Mouse (Mus musculus) heart, postnatal 14 days (tissue): ENCODE measurements around the gene March1. TPM values are rescaled to one million over a fixed set of nuclear protein-coding genes. Genes with fewer than 3 reads are reported as not detected.

Experiments
- DNase-seq, 2 experiments: peaks; one replicate each; pipeline ENCODE4 v3.0.0; 2021 to 2022
- intact Hi-C: fragments of 180-260 bp; cut with DNase I; formaldehyde crosslinking; loops from one replicate; pipeline ENCODE4 v1.15.1; 2025
- total RNA-seq, 2 experiments: library from RNA; stranded (reverse); gene quantifications; 2 replicates each; pipeline ENCODE4 v1.2.3; 2021

The March1 gene
- total RNA-seq, 2 experiments from 2014 or later, result 1.2 to 1.3 TPM

DNA sequence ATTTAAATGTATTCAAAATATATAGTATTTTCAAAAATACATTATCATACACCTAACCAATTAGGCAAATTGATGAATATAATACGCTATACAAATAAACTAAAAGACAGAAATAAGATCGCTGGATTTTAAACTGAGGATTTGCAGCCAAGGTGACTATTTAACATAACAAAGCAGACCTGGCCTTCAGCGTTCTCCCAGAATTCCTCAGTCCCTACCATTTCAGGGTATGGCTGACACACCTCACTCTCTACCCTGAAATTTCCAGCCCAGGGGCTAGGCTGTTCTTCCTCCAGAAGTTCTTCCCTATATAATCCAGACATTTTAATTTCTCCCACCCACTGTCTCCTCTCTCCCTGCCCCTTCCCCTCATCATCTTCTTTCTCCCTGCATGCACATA is 870.9 kb downstream of the March1 start:
- intact Hi-C loops, result no loop called here
- no peak for DNase-seq

DNA sequence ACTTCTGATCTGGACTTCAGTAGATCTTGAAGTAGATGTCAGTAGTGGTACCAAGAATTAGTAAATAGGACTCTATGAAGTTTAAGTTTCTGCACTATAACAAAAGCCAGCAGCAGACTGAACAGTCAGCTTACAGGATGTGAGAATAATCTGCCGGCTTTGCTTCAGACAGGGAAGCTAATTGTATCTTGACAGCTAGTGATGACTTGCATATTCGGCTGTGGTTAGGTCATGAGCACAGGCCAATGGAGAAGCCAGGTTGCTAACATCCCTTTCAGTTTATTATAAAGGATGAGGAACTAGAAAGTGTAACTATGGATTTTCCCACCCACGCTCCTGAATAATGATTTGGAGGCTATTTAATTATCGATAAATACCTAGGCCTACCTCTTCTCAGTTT is 872.9 kb downstream of the March1 start:
- intact Hi-C loops, result no loop called here

DNA sequence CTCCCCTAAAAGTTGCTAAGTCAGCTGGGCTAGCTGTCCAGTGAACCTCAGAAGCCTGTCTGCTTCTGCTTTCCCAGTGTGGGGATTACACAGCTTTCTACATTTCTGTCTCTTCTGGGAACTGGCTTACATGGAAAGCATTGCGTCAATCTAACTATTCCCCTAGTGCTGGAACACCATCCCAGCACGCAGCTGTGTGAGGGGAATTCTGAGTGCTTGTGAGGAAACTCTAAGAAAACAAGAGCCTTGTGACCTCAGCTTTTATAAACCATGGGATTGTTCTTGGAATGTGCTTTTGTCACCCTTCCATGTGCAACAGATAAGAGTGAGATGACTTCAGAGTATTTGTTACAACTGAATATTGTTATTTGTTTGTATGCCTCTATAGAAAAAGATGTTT is 876.8 kb downstream of the March1 start:
- peak; percentile 2 to 8 for DNase-seq
- intact Hi-C loops, result no loop called here

More for the DNA sequence above, 872.9 kb downstream of the March1 start:
- DNase-seq, result no peak

DNA sequence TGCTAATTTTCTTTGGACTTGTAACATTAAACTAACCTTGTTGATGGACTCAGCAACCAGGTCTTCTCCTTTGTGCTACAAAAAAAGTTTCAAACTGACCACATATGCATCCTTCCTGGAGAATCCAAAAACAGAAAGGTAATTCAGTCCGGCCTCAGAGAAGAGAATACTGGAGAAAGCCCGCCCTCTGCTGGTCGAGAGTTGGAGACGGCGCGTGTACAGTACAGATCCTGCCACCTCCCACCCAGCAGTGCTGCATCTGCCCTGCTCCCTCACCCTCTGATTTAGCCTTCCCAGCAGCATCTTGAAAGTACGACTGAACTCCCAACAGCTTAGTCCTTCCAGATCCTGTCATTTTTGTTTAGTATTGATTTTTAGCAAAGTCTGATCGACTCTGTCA is 878.0 kb downstream of the March1 start:
- DNase-seq, result peak; percentile 73 to 82
- intact Hi-C loops, result loop anchor here (5.0 kb wide), 1 partner anchor 912 kb away; no protein-coding TSS in a partner anchor

DNA sequence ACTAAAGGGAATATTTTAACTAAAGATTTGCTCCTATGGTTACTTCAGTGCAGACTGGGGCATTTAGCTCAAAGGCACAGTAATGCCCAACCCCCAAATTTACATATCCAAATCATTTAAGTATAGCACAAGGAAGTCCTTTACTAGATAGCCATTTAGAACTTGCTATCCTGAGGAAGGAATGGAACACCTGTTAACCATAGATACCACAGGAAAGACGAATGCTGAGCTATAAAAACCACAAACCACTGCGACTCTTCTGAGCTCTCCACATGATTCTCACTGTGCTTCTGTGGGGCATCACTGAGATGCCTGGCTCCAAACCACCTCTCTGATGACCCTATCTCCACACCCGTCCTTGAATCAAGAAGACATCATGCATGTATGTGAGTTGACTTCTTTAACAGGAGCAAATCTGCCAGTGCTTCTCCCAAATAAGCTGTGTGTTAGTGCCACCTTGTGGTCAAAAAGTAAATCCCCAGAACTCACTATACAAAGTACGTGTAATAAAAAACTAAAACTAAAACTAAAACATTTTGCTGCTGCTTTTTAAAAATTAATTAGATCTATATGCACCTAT is 879.4 kb downstream of the March1 start:
- intact Hi-C loops, result loop anchor here (1.0 to 5.0 kb wide), 2 partner anchors 49 to 910 kb away; no protein-coding TSS in a partner anchor

DNA sequence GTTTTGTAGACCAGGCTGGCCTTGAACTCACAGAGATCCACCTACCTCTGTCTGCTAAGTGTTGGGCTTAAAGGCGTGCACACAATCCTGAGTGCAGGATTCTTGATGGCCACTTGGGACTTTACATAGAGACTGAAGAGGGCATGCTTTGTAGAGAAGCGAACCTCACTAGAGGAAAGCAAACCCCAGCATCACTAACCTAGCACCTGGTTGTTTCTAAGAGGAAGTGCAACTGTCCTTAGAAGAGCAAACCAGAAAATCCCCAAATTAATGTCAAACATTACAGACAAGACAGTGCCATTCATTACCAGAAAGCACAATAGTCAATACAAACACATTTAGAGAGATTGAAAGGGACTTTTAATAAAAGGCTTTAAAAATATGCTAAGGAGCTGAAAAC is 885.7 kb downstream of the March1 start:
- intact Hi-C loops, result no loop called here
- no peak for DNase-seq

More for the DNA sequence above, 879.4 kb downstream of the March1 start:
- DNase-seq, result peak in 1 of 2 experiments; percentile 19

DNA sequence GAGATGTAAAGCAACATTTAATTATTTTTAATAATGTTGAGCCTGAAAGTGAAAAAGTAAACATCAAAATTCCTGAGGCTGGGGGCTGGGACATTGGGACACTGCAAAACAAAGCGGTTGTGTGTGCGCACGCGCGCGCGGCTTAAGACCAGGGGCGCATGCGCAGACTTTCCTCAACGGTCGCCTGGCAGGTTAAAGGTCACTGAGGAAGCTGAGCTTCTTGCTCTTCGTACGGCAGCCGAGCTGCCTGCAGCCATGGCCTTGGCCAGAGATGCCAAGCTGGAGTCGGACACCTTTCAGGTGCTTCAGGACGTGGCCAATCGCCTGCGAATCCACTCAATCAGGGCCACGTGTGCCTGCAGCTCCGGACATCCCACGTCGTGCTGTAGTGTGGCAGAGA is 893.8 kb downstream of the March1 start, which contains the start of gene Tktl2:
TSS of gene Tktl2 (plus strand) at position 220 of the 400 bp plus-strand sequence.
- intact Hi-C loops, result no loop called here
- DNase-seq, result no peak

DNA sequence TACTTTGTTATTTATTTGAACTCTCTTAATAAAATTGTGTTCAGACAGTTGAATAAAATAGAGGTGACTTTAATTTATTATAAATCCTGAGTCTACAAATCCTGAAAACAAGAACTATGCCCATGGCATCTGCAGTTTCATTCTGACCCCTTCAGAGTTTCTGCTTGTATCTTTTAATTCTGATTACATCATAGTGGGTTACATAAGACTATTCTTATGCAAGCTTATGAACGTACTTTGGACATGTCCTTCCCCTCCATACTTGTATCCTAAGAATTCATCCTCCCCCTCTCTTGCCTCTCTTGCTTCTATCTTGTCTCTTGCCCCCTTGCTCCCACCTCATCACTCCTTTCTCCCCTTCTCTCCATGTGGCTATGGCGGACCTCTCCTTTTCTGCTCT is 901.4 kb downstream of the March1 start:
- intact Hi-C loops, result no loop called here
- DNase-seq, result no peak

DNA sequence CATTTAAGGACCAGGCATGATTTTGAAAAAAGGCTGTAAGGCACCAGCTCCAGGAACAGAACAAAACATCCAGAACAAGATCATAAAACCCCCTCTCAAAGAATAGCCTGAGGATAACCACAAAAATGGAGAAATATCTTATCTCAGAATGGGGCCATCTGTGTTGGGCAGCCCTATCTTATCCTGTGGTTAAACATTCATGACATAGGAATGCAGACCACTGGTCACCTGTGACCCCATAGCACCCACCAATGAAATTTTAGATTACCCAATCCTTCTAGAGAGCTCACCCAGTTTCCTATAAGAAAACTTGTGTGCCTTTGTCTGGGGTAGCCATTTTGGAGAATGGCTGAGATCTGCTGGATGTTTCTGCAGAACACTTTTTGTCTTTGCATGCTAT is 902.9 kb downstream of the March1 start:
- no peak for DNase-seq
- intact Hi-C loops, result no loop called here
